Mouse (Mus musculus) neural tube, embryonic 13.5 days (tissue): ENCODE results near the gene Sh3gl1. TPM values are rescaled to one million over a fixed set of nuclear protein-coding genes. Genes with fewer than 3 reads are reported as not detected.

Source experiments
- ATAC-seq: fragments of 200-750 bp; cut with Nextera tagmentation; 2 replicates; pipeline ENCODE4 v1.8.0; 2017; ENCODE audit warnings: low read depth, mild to moderate bottlenecking, moderate TSS enrichment, moderate library complexity
- H3K27ac ChIP-seq: fragments of 300-500 bp; sonication (generic); replicated peaks from 2 replicates; pipeline ENCODE4 v1.5.1; 2015; ENCODE audit warnings: moderate library complexity, mild to moderate bottlenecking, inconsistent platforms
- H3K27me3 ChIP-seq: fragments of 300-500 bp; sonication (generic); 2 replicates; pipeline ENCODE4 v1.6.1; 2015; ENCODE audit warnings: mild to moderate bottlenecking, inconsistent platforms
- H3K36me3 ChIP-seq: fragments of 300-500 bp; sonication (generic); 2 replicates; pipeline ENCODE4 v1.6.1; 2015; ENCODE audit warnings: mild to moderate bottlenecking, inconsistent platforms
- H3K4me1 ChIP-seq: fragments of 300-500 bp; sonication (generic); replicated peaks from 2 replicates; pipeline ENCODE4 v1.6.1; 2015; ENCODE audit warnings: inconsistent platforms
- H3K4me2 ChIP-seq: fragments of 300-500 bp; sonication (generic); 2 replicates; pipeline ENCODE4 v1.6.1; 2015; ENCODE audit warnings: inconsistent platforms, mild to moderate bottlenecking, moderate library complexity
- H3K4me3 ChIP-seq: fragments of 300-500 bp; sonication (generic); 2 replicates; pipeline ENCODE4 v1.5.1; 2015; ENCODE audit warnings: mild to moderate bottlenecking, inconsistent platforms
- H3K9ac ChIP-seq: fragments of 300-500 bp; sonication (generic); 2 replicates; pipeline ENCODE4 v1.6.1; 2015; ENCODE audit warnings: moderate library complexity, mild to moderate bottlenecking, inconsistent platforms
- H3K9me3 ChIP-seq: fragments of 300-500 bp; sonication (generic); 2 replicates; pipeline ENCODE4 v1.6.1; 2016; ENCODE audit warnings: inconsistent platforms
- WGBS: fragments of 180-500 bp; shearing (Covaris S2); methylation state at CpG from one replicate; pipeline ENCODE4 v1.1.7; 2015; 5-methylcytosine and 5-hydroxymethylcytosine counted together
- polyA plus RNA-seq: library from polyadenylated mRNA; unstranded; fragments of >200 nt; fragmentation: Nextera tagmentation; extraction: Ambion mirVana; gene quantifications from 2 replicates; pipeline ENCODE4 v1.2.1, GENCODE M21; 2015

The Sh3gl1 gene
- polyA plus RNA-seq, 1 experiment from 2014 or later, result 114 TPM

GRCm38 (mm10) chr17:55968210-55968609, 68.2 kb downstream of the Sh3gl1 start:
- no peaks in the 10 kb centered on the region for H3K27me3 ChIP-seq
- ATAC-seq, result no peak
- peak overlapping the region; percentile 93 for H3K27ac ChIP-seq
- H3K4me2 ChIP-seq, result no peak overlapping the region
- no peak overlapping the region for H3K4me3 ChIP-seq
- H3K4me1 ChIP-seq, result peaks cover 58% of the 10 kb centered on the region
- peaks cover 54% of the 10 kb centered on the region for H3K36me3 ChIP-seq
- 57% methylated on average over 7 of the region's 7 CpGs for WGBS
- H3K9me3 ChIP-seq, result no peaks in the 10 kb centered on the region
- H3K9ac ChIP-seq, result peak overlapping the region; percentile 96; the same call in 1 of the 2 replicates

GRCm38 (mm10) chr17:55967186-55967585, 69.2 kb downstream of the Sh3gl1 start:
- Histone ChIP-seq H3K27me3 (no peaks in the 10 kb centered on the region), H3K4me3 (no peak overlapping the region), H3K27ac (no peak overlapping the region), H3K36me3 (peaks cover 53% of the 10 kb centered on the region), H3K9ac (no peak overlapping the region), H3K4me2 (no peak overlapping the region), H3K9me3 (no peaks in the 10 kb centered on the region), H3K4me1 (peaks cover 51% of the 10 kb centered on the region)
- ATAC-seq, result no peak
- WGBS, result 100% methylated on average over 4 of the region's 4 CpGs

Other genes with a start within 250 kb of the Sh3gl1 start
- 10.1 and 11.9 TPM in 2 replicates for gene Zfp119a, start 157.7 kb downstream of the Sh3gl1 start, polyA plus RNA-seq
- gene Zfp959, start 144.5 kb downstream of the Sh3gl1 start, polyA plus RNA-seq, result 15.6 and 18.9 TPM in 2 replicates
- gene Zfp119b, start 87.1 kb downstream of the Sh3gl1 start, polyA plus RNA-seq, result 9.0 and 9.6 TPM in 2 replicates
- 4.1 and 5.1 TPM in 2 replicates for gene Ebi3, start 84.0 kb downstream of the Sh3gl1 start, polyA plus RNA-seq
- gene Yju2, start 77.5 kb downstream of the Sh3gl1 start, polyA plus RNA-seq, result 21.1 and 24.1 TPM in 2 replicates
- 150 and 161 TPM in 2 replicates for gene Shd, start 66.2 kb downstream of the Sh3gl1 start, polyA plus RNA-seq
- 145 and 165 TPM in 2 replicates for gene Fsd1, start 50.1 kb downstream of the Sh3gl1 start, polyA plus RNA-seq
- 6.4 and 7.4 TPM in 2 replicates for gene Stap2, start 31.1 kb downstream of the Sh3gl1 start, polyA plus RNA-seq
- gene Mpnd, start 30.9 kb downstream of the Sh3gl1 start, polyA plus RNA-seq, result 156 and 174 TPM in 2 replicates
- 6.3 and 8.0 TPM in 2 replicates for gene Chaf1a, start 3.8 kb upstream of the Sh3gl1 start, polyA plus RNA-seq
- gene Ubxn6, start 38.4 kb upstream of the Sh3gl1 start, polyA plus RNA-seq, result 79.6 and 91.4 TPM in 2 replicates
- gene Hdgfl2, start 43.0 kb upstream of the Sh3gl1 start, polyA plus RNA-seq, result 140 and 150 TPM in 2 replicates
- gene Plin4, start 73.2 kb upstream of the Sh3gl1 start, polyA plus RNA-seq, result 0.03 and 0.11 TPM in 2 replicates
- 0.83 and 0.93 TPM in 2 replicates for gene Plin5, start 81.0 kb upstream of the Sh3gl1 start, polyA plus RNA-seq
- 0.22 TPM in 1 of 2 replicates, not detected in the other for gene Lrg1, start 85.4 kb upstream of the Sh3gl1 start, polyA plus RNA-seq
- gene Sema6b, start 103.7 kb upstream of the Sh3gl1 start, polyA plus RNA-seq, result 10.9 and 11.1 TPM in 2 replicates
- 8.5 and 9.1 TPM in 2 replicates for gene Tnfaip8l1, start 125.8 kb upstream of the Sh3gl1 start, polyA plus RNA-seq
- gene Mydgf, start 147.3 kb upstream of the Sh3gl1 start, polyA plus RNA-seq, result 67.4 and 74.2 TPM in 2 replicates
- 25.7 and 26.3 TPM in 2 replicates for gene Dpp9, start 182.3 kb upstream of the Sh3gl1 start, polyA plus RNA-seq
- gene Fem1a, start 220.2 kb upstream of the Sh3gl1 start, polyA plus RNA-seq, result 16.6 and 19.1 TPM in 2 replicates
- 1.5 and 1.7 TPM in 2 replicates for gene Ticam1, start 240.2 kb upstream of the Sh3gl1 start, polyA plus RNA-seq